Mouse (Mus musculus): ENCODE measurements around the gene Spryd4.

- TF ChIP-seq CTCF (IDR thresholded peaks at IDR 0.05) (no peak), EP300 (IDR thresholded peaks at IDR 0.05) (no peak)
These were observed 31.6 kb upstream of the Spryd4 start for GRCm38 (mm10) chr10:128243252-128243651.

Data from lung, postnatal 0 days (tissue).